Mouse (Mus musculus) urinary bladder, postnatal 25 days (tissue): ENCODE measurements at regions not wholly inside any gene's neighbourhood (a gene's known extent, or its start where the extent isn't known, plus 50 kb on each side); places are given as distances from the start of the nearest gene placed in this dataset.

Experiments used
- DNase-seq: peaks from one replicate; pipeline ENCODE4 v3.0.0; 2022; ENCODE audit warnings: low spot score

- no peak for DNase-seq
These were observed 118.4 kb downstream of the Gnat3 start for GRCm38 (mm10) chr5:18080761-18081160.

DNA sequence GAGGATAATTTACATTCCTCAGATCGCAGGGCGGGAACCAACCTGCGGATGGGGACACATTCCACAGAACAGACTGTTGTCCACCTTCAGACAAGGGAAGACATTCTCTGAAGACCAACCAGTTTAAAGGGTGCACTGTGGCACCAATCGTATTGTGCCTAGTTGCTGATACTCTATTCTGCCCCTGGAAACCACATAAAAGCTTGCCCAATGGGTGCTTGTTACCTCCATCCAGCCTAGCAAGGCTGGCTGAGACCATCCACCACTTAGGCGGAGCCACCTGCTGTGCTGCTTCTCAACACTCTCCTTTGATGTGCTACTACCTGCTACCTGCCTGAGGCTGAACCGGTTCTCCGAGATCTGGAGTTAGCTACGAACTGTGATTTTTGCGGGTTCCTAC, 119.9 kb downstream of the Gnat3 start:
- DNase-seq, result no peak

- no peak for DNase-seq
These were observed 121.4 kb downstream of the Gnat3 start for GRCm38 (mm10) chr5:18083789-18084188.

- DNase-seq, result no peak
These were observed 123.1 kb downstream of the Gnat3 start for GRCm38 (mm10) chr5:18085456-18085855.

- DNase-seq, result peak; percentile 32
These were observed 125.6 kb downstream of the Gnat3 start for GRCm38 (mm10) chr5:18087919-18088445.

GRCm38 (mm10) chr5:18089956-18090355, 127.6 kb downstream of the Gnat3 start:
- no peak for DNase-seq

- DNase-seq, result no peak
These were observed 152.7 kb downstream of the Gnat3 start for GRCm38 (mm10) chr5:18114905-18115689.

DNA sequence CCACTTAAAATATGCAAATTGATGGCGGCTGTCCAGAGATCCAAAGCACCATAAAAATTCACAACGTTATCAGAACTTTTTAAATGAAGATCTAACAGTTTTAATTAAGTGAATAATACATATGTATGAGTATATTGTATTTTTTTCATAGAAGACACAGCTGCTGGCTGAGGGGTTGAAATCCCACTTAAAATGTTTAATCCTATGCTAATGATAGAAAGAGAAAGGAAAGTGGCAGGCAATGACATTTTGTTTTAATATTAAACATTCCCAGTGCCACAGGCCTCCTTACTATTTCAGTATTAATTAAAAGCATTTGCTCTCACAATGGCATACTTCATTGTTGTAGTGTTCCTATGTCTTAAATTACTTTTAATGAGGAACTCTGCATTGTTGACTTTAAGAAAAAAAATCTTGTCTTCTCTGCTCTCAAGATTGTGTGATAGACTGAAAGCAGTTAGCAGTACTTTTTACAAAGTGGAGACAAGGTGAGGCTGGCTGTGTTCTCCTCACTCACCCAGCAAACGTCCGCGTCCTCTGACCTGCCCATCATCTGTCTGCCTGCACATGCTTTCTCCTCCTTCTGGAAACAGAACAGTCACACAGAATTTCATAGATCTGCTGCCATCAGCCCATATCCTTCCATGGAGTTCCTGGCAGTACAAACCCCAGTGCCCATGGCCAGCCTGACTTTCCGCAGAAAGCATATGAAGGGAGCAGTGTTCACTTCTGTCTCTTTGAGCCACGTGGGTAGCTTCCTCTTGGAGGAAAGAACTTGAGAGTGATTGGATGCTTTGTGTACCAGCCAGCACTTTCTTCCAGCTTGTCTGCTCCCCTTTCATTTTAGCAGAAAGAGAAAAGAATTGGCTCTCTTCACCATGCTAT, 173.7 kb downstream of the Gnat3 start:
- DNase-seq, result no peak

GRCm38 (mm10) chr5:18137450-18138061, 175.2 kb downstream of the Gnat3 start:
- no peak for DNase-seq

DNA sequence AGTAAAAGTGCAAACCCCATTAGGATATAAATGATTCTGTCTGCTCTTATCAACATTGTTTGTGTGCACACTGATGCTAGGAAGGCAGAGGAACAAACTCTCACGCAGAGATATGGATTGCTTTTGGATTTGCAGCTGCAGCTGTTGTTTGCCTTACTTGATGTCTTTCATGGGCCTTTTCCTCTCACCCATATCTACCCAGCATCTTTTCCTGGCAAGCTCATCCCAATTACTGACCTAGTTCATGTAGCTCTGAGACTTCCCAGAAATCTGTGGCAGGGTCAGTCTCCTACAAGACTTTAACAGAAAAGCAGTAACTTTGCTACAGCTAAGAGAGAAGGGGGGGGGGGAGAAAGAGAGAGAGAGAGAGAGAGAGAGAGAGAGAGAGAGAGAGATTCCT, 189.9 kb downstream of the Gnat3 start:
- no peak for DNase-seq

DNA sequence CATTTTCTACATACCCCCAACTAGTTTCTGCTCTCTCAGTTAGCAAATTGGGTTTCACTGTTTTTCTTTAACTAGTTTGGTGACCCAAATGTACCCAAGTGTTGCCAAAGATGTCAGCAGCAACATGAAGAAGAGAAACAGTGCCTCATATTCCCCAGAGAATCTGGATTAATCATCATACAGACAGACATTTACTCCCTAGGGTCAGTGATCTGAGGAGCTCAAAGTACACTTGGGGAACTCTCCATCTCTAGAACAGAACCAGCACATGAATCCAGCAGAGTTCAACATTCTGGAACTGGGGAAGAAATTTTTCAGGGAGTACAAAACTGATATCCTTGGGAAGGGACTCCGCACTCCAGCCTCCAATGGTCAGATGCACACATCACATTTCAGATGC, 191.4 kb downstream of the Gnat3 start:
- DNase-seq, result no peak

- no peak for DNase-seq
These were observed 196.6 kb downstream of the Gnai1 start for GRCm38 (mm10) chr5:18163515-18163914.

DNA sequence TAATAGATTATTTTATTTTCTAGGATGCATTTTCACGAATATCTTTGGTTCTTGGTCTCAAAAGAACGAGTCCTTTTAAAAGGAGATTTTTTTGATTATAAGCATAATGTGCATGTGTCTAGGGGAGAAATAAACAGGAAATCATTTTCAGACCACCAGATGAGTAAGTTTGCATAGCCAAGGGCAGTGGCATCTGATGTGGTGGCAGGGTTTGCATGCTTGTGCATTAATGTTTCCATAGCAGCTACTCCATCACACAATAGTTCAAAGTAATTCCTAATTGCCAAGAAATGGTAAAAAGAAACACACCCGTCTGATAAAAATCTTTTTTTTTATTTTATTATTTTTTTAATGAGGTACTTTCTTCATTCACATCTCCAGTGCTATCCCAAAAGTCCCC, 182.3 kb downstream of the Gnai1 start:
- no peak for DNase-seq

DNA sequence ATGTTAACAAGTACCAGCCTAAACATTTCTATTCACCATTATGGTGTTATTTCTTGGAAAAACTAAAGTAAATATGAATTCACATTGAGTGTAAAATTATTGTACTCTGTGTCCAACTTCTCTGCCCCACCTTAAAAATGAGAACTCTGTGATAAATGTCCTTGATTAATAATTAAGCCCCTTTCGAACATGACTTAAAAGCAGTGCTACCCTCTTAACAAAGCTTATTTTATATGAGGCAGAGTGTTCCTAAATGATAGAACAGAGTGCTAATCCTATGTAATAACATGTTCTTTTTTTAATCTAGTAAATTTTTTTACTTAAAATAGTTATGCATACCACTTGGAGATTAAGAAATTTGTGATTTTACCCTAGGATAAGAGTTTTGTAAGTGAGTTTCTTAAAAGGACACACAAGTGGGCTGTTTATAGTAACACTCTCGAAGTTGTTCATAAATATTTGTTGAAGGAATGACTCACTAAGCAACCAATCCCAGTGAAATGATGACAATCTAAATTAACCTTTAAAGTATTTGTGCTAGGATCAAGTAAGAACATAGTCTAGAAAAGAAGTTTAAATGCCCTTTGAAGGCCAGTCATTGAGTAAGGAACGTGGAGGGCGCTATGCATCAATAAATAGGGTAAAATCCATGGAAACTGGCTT, 148.6 kb downstream of the Gnai1 start:
- DNase-seq, result no peak
